ENCODE assay signal across 13 mouse cellular contexts in genomic region chr19:53868796-53869195, GRCm38 (mm10).
"Had no signal": no experiment of that assay in that cellular context is flagged by ENCODE, and none has a peak within 500 bp of the region (broad histone marks: within the 10 kb centered on the region; RNA-seq: fewer than 3 reads in every experiment).

No protein-coding gene starts in this region.

- H3K4me3 ChIP-seq: liver, embryonic 13.5 days; neural tube, embryonic 12.5 days; neural tube, embryonic 15.5 days had no signal

- H3K4me2 ChIP-seq: liver, embryonic 13.5 days; midbrain, embryonic 11.5 days; neural tube, embryonic 12.5 days; neural tube, embryonic 15.5 days had no signal

- H3K36me3 ChIP-seq: liver, embryonic 13.5 days; neural tube, embryonic 12.5 days; neural tube, embryonic 15.5 days had no signal

- H3K4me1 ChIP-seq: neural tube, embryonic 12.5 days; neural tube, embryonic 15.5 days had no signal

- H3K9me3 ChIP-seq: liver, embryonic 13.5 days; neural tube, embryonic 12.5 days; neural tube, embryonic 15.5 days had no signal

- H3K27me3 ChIP-seq: liver, embryonic 13.5 days; neural tube, embryonic 12.5 days; neural tube, embryonic 15.5 days had no signal

- DNase-seq: kidney, adult 2 months; kidney, postnatal 25 days; liver, embryonic 13.5 days; lung, adult 2 months; lung, postnatal 14 days; lung, postnatal 4 days; midbrain, embryonic 14.5 days; right cerebral cortex, postnatal 14 days; thymus, postnatal 25 days had no signal

- H3K27ac ChIP-seq: kidney, postnatal 0 days; liver, embryonic 13.5 days; neural tube, embryonic 12.5 days; neural tube, embryonic 15.5 days had no signal

- H3K9ac ChIP-seq: liver, embryonic 13.5 days; neural tube, embryonic 12.5 days; neural tube, embryonic 15.5 days had no signal
